Mouse (Mus musculus) forebrain, embryonic 15.5 days (tissue): ENCODE measurements at regions not wholly inside any gene's neighbourhood (a gene's known extent, or its start where the extent isn't known, plus 50 kb on each side); places are given as distances from the start of the nearest gene placed in this dataset.
"Not testable (repeated sequence)": the region's sequence is repeated elsewhere in the genome, so short reads cannot be mapped to it uniquely, and the experiment has no call there.

Source experiments
- ATAC-seq: fragments of 200-750 bp; cut with Nextera tagmentation; replicated peaks from 2 replicates; pipeline ENCODE4 v1.8.0; 2017; ENCODE audit warnings: mild to moderate bottlenecking, moderate TSS enrichment, moderate library complexity
- H3K27ac ChIP-seq: fragments of 300-500 bp; sonication (generic); replicated peaks from 2 replicates; pipeline ENCODE4 v1.5.1; 2015; ENCODE audit warnings: mild to moderate bottlenecking, inconsistent platforms
- H3K27me3 ChIP-seq: fragments of 300-500 bp; sonication (generic); 2 replicates; pipeline ENCODE4 v1.6.1; 2015; ENCODE audit warnings: inconsistent platforms
- H3K36me3 ChIP-seq: fragments of 300-500 bp; sonication (generic); 2 replicates; pipeline ENCODE4 v1.6.1; 2015; ENCODE audit warnings: mild to moderate bottlenecking, inconsistent platforms
- H3K4me1 ChIP-seq: fragments of 300-500 bp; sonication (generic); 2 replicates; pipeline ENCODE4 v1.6.1; 2015; ENCODE audit warnings: inconsistent platforms
- H3K4me2 ChIP-seq: fragments of 300-500 bp; sonication (generic); replicated peaks from 2 replicates; pipeline ENCODE4 v1.6.1; 2015; ENCODE audit warnings: mild to moderate bottlenecking, inconsistent platforms
- H3K4me3 ChIP-seq: fragments of 300-500 bp; sonication (generic); 2 replicates; pipeline ENCODE4 v1.5.1; 2015; ENCODE audit warnings: mild to moderate bottlenecking, inconsistent platforms
- H3K9ac ChIP-seq: fragments of 300-500 bp; sonication (generic); replicated peaks from 2 replicates; pipeline ENCODE4 v1.6.1; 2015; ENCODE audit warnings: mild to moderate bottlenecking, inconsistent platforms
- H3K9me3 ChIP-seq: fragments of 300-500 bp; sonication (generic); 2 replicates; pipeline ENCODE4 v1.6.1; 2016; ENCODE audit warnings: inconsistent platforms
- WGBS: fragments of 180-500 bp; shearing (Covaris S2); methylation state at CpG from one replicate; pipeline ENCODE4 v1.1.7; 2015; ENCODE audit warnings: mixed read lengths; 5-methylcytosine and 5-hydroxymethylcytosine counted together

DNA sequence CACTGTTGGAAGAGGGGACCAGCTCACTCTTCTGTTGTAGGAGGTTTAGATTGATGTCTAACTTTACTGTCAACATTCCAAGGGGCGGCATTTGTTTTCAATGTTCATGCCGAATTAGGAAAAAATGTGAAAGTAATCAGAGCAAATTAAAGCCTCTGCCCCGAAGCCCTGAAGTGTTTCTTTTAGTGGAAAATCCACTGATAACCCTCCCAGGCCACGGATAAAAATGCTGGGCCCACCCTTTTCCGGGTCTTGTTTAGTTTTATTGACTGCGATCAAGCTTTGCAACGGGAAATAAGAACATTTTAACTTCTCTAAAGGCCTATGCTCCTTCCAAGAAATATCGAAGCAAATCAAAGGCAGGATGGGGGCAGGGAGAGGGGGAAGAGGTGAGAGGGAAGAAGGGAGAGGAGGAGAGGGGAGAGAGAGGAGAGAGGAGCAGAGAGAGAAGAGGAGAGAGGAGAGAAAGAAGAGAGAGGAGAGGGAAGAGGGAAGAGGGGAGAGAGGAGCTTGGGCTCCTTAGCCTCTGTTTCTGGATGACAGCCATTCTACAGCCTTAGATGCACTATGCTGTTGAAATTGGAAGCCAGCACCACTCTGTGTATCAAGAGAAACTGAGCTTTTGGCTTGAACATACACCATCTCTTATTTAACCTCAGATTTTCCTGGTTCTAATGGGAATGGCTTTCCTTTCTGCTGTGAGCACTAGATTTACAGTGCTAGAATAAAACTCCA lies 140.3 kb upstream of the Palmd start:
- Histone ChIP-seq H3K4me2 (no peak overlapping the region), H3K9me3 (no peaks in the 10 kb centered on the region), H3K9ac (no peak overlapping the region), H3K36me3 (no peaks in the 10 kb centered on the region), H3K27ac (no peak overlapping the region), H3K4me3 (no peak overlapping the region), H3K4me1 (0 out of 2 replicates have a peak, but pooled peaks cover 6% of the 10 kb centered on the region), H3K27me3 (no peaks in the 10 kb centered on the region)
- 69% methylated on average over 8 of the region's 8 CpGs for WGBS
- no peak for ATAC-seq

DNA sequence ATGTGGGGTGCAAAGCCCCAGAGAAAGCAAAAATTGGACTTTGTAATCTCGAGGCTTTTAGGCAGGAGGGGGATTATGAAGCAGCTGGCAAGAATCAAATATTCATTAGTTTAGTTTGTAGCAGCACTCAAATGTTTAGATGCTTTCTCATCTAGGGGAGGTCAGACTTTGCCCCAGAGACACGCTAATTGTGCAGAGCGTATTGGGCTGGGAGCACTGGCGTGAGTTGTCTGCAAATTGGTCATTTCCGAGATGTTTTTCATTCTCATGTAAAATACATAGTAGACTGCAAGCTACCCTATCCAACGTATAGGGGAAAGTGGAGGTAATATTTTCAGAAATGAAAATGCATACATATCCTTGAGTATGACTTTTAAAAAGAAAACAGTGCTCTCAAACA lies 139.2 kb upstream of the Palmd start:
- no peaks in the 10 kb centered on the region for H3K36me3 ChIP-seq
- WGBS: 44% methylated on average over 6 of the region's 6 CpGs
- no peak overlapping the region for H3K27ac ChIP-seq
- no peak for ATAC-seq
- no peak overlapping the region for H3K9ac ChIP-seq
- H3K9me3 ChIP-seq: no peaks in the 10 kb centered on the region
- H3K4me2 ChIP-seq: no peak overlapping the region
- H3K4me1 ChIP-seq: 0 out of 2 replicates have a peak, but pooled peaks cover 6% of the 10 kb centered on the region
- H3K27me3 ChIP-seq: no peaks in the 10 kb centered on the region
- no peak overlapping the region for H3K4me3 ChIP-seq

DNA sequence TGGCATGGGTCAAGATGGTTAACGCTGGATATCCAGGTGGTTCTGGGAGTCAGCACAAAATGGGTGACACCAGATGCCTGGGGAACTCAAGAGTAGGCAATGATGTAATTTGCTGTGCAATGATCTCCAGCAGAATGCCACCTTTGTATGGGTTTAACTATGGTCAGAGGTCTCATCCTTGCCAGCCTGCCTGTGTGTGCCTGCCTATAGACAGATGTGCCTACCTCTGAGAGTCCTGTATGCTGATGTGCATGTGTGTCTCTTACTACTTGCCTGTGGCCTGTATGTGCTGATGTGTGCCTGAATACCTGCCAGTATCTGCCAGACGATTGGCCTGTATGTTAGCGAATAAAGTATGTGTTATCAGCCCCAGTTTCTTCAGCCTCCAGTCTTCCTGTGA lies 138.6 kb upstream of the Palmd start:
- no peak for ATAC-seq
- Histone ChIP-seq H3K4me3 (no peak overlapping the region), H3K27ac (no peak overlapping the region), H3K36me3 (no peaks in the 10 kb centered on the region), H3K4me1 (0 out of 2 replicates have a peak, but pooled peaks cover 6% of the 10 kb centered on the region), H3K9me3 (no peaks in the 10 kb centered on the region), H3K9ac (no peak overlapping the region), H3K27me3 (no peaks in the 10 kb centered on the region), H3K4me2 (no peak overlapping the region)
- WGBS: 80% methylated on average over 3 of the region's 3 CpGs

DNA sequence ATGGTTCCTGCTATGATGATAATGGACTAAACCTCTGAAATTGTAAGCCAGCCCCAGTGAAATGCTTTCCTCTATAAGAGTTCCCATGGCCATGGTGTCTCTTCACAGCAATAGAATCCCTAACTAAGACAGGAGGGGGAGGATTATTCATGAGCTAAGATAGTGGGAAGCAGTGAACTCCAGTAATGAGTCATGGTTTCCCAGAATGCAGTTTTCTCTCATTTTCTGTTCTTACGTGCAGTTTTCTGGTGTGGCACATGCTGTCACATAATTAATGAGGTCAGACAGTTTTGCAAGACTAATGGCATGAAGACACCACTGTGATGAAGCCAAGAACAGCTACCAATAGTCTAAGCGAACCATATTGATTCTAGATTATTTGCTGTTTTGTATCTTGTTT lies 118.9 kb upstream of the Palmd start:
- ATAC-seq: no peak
- H3K27ac ChIP-seq: no peak overlapping the region
- no peak overlapping the region for H3K4me2 ChIP-seq
- 55% methylated on average over 2 of the region's 2 CpGs for WGBS
- H3K4me1 ChIP-seq: no peaks in the 10 kb centered on the region
- no peak overlapping the region for H3K4me3 ChIP-seq
- no peaks in the 10 kb centered on the region for H3K9me3 ChIP-seq
- no peaks in the 10 kb centered on the region for H3K36me3 ChIP-seq
- H3K27me3 ChIP-seq: no peaks in the 10 kb centered on the region
- H3K9ac ChIP-seq: no peak overlapping the region

DNA sequence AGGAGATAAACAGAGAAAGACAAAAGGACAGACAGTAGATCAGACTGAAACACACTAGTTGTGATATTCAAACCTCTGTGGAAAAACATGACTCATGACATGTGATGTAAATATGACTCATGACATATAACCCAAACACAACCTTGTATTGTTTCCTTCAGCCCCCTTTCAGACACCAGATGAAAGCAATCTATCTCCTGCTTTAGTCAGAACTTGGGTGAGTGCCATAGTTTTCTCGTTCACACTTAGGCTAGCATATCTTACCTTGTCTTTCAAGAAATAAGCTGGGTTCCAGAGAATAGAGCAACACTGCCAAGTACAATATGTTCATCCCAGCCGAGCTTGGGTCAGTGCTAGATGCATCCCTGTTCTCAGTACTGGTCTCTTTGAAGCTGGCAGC lies 107.9 kb upstream of the Palmd start:
- no peak overlapping the region for H3K9ac ChIP-seq
- H3K27ac ChIP-seq: no peak overlapping the region
- H3K27me3 ChIP-seq: no peaks in the 10 kb centered on the region
- no peaks in the 10 kb centered on the region for H3K36me3 ChIP-seq
- no peaks in the 10 kb centered on the region for H3K4me1 ChIP-seq
- no peak for ATAC-seq
- no peaks in the 10 kb centered on the region for H3K9me3 ChIP-seq
- WGBS: 67% methylated on average over 2 of the region's 2 CpGs
- H3K4me2 ChIP-seq: no peak overlapping the region
- no peak overlapping the region for H3K4me3 ChIP-seq

DNA sequence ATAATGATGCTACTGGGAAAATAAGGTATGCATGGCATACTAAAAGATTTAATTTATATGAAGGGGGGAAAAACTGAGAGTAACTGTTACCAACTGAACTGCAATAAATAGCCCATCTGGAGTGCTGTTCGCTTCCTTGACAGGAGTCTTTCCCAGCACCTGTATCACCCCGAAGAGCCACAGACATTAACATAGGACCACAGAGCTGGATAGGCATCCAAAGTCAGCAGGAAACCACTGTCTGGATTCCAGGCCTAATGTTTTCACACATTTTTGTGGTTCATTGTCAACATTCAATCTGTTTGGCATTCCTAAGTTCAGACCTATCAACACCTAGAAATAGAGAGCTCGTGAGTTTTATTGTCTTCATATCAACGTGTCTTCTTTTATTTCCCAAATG lies 104.6 kb upstream of the Palmd start:
- H3K4me1 ChIP-seq: no peaks in the 10 kb centered on the region
- no peak for ATAC-seq
- H3K9me3 ChIP-seq: no peaks in the 10 kb centered on the region
- WGBS: 77% methylated on average over 4 of the region's 4 CpGs
- H3K4me3 ChIP-seq: no peak overlapping the region
- H3K27me3 ChIP-seq: no peaks in the 10 kb centered on the region
- no peak overlapping the region for H3K4me2 ChIP-seq
- H3K9ac ChIP-seq: no peak overlapping the region
- H3K27ac ChIP-seq: no peak overlapping the region
- no peaks in the 10 kb centered on the region for H3K36me3 ChIP-seq

DNA sequence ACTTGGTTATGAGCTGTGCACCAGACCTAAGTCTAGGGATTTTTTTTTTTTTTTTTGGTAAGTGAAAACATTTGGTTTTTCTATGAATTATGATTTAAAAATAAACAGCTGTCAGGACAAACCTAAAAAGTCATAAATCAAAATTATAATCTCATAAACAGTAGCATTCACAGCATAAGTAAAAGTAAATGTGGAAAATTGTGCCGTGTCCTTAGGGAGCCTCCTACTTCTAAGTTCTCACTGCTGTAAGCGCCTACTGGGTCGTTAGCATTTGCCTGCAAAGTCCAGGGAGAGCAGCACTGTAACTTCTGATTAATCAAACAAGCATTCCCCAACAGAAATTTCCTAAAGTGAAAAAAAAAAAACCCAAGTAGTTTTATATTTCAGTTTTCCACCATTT lies 104.2 kb upstream of the Palmd start:
- no peaks in the 10 kb centered on the region for H3K4me1 ChIP-seq
- H3K27me3 ChIP-seq: no peaks in the 10 kb centered on the region
- H3K9me3 ChIP-seq: no peaks in the 10 kb centered on the region
- no peak overlapping the region for H3K27ac ChIP-seq
- 85% methylated on average over 3 of the region's 3 CpGs for WGBS
- no peak overlapping the region for H3K9ac ChIP-seq
- H3K4me3 ChIP-seq: no peak overlapping the region
- no peak overlapping the region for H3K4me2 ChIP-seq
- ATAC-seq: no peak
- no peaks in the 10 kb centered on the region for H3K36me3 ChIP-seq

DNA sequence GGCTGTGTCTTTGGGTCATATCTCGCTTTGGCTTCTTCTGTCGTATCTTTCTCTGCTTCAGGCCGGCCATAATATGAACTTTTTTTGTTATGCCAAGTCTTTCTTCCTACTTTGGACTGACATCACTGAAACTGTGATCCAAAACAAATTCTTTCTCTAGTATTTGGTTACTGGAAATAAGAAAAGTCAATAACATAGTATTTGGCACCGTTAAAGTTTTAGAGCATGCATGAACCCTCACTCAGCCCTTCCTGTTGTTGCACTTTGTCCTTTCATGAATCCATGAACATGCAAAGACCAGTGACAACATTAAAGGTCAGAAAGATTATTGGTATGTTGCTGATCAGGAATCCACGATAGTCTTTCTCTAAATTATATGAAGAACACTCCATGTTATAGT lies 103.1 kb upstream of the Palmd start:
- H3K27me3 ChIP-seq: no peaks in the 10 kb centered on the region
- no peak for ATAC-seq
- no peak overlapping the region for H3K4me3 ChIP-seq
- H3K9ac ChIP-seq: no peak overlapping the region
- H3K36me3 ChIP-seq: no peaks in the 10 kb centered on the region
- no peak overlapping the region for H3K27ac ChIP-seq
- H3K4me1 ChIP-seq: no peaks in the 10 kb centered on the region
- no peak overlapping the region for H3K4me2 ChIP-seq
- H3K9me3 ChIP-seq: no peaks in the 10 kb centered on the region
- 95% methylated on average over 5 of the region's 5 CpGs for WGBS

DNA sequence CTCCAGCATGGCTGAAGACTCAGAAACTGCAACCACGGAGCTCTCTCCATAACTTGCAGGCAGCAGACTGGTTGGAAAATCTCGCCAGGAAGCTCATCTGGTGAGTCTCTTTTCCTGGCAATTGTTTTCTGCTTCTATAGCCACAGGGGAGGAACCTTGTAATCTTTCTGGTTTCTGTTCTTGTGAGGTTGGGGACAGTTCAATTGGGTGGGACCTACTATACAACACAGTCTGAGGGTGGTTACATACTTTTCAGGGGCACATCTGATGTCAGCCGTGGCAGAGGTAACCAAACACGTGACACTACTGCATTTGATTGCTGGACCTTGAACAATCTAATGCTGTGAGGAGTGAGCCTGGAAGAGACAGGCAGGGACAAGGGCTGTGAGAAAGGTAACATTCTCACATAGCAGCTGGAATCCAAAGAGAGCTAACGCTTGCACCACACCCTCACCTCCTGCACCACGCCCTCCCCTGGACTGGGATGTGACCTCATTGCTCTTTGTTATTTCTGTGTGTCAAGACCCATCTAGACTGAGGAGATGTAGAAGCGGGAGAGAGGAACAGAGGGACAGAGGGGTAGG lies 98.8 kb upstream of the Palmd start:
- no peaks in the 10 kb centered on the region for H3K36me3 ChIP-seq
- no peak for ATAC-seq
- no peaks in the 10 kb centered on the region for H3K4me1 ChIP-seq
- WGBS: 80% methylated on average over 7 of the region's 7 CpGs
- H3K9ac ChIP-seq: no peak overlapping the region
- H3K27ac ChIP-seq: no peak overlapping the region
- H3K9me3 ChIP-seq: no peaks in the 10 kb centered on the region
- H3K4me2 ChIP-seq: no peak overlapping the region
- H3K4me3 ChIP-seq: no peak overlapping the region
- no peaks in the 10 kb centered on the region for H3K27me3 ChIP-seq

DNA sequence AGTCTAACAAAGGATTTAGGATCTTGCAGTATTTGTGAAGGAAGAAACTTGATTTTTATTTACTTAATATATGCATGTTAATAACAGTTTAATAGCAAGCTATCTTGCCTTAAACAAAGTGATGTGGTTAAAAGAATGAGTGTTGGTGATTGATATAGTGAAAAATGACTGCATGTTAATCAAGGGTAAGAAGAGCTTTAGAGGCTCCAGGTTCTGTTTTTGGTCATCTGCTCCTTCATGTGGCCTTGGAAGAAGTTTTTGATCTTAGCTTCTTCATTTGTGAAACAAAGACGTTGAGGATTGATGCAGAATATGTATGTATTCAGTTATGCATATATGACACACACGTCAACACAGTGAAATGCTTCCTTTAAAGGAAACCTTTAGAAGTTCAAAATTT lies 97.1 kb upstream of the Palmd start:
- Histone ChIP-seq H3K27ac (no peak overlapping the region), H3K9me3 (no peaks in the 10 kb centered on the region), H3K9ac (no peak overlapping the region), H3K4me2 (no peak overlapping the region), H3K4me1 (no peaks in the 10 kb centered on the region), H3K36me3 (no peaks in the 10 kb centered on the region), H3K4me3 (no peak overlapping the region), H3K27me3 (no peaks in the 10 kb centered on the region)
- WGBS: 93% methylated on average over 2 of the region's 2 CpGs
- ATAC-seq: no peak

DNA sequence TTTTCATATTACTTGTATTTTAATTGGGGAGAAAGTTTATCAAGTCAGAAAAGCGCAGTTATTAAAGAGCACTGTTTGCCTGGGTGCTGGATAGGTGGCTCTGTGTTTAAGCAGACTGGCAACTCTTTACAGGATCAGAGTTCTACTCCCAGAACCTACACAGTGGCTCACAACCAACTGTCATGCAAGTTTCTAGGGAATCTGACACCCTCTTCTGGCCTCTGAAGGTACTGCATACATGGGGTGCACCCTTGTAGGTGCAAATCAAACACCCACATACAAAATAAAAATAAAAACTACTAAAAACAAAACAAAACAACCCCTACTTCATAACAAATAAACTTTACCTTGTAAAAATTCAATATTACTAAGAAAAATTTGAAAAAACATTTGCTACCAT lies 93.0 kb upstream of the Palmd start:
- Histone ChIP-seq H3K4me2 (no peak overlapping the region), H3K9ac (no peak overlapping the region), H3K36me3 (no peaks in the 10 kb centered on the region), H3K27ac (no peak overlapping the region), H3K9me3 (no peaks in the 10 kb centered on the region), H3K4me3 (no peak overlapping the region), H3K27me3 (no peaks in the 10 kb centered on the region), H3K4me1 (no peaks in the 10 kb centered on the region)
- no peak for ATAC-seq
- WGBS: 74% methylated on average over 1 of the region's 1 CpGs

DNA sequence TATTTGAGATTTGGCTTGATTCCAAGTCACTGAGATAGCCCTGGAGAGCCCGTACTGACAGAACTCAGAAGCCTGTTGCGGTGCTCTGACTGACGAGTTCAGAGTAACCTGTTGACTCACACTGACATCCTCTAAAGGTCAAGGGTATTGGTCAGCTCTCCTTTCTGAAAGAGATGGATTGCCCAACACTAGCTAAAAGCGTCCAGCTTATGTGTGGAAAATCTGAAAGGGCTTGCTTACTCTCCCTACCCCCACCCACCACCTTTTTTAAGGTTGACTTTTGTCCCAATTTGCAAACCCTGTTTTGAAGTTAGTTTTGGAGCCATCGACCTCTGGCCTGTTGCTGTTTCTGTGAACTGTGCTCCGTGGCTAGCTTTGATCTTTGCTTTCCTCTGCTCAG lies 92.4 kb upstream of the Palmd start:
- Histone ChIP-seq H3K27me3 (no peaks in the 10 kb centered on the region), H3K36me3 (no peaks in the 10 kb centered on the region), H3K4me1 (no peaks in the 10 kb centered on the region), H3K4me2 (no peak overlapping the region), H3K9me3 (no peaks in the 10 kb centered on the region), H3K4me3 (no peak overlapping the region), H3K9ac (no peak overlapping the region), H3K27ac (no peak overlapping the region)
- WGBS: 73% methylated on average over 6 of the region's 6 CpGs
- no peak for ATAC-seq

DNA sequence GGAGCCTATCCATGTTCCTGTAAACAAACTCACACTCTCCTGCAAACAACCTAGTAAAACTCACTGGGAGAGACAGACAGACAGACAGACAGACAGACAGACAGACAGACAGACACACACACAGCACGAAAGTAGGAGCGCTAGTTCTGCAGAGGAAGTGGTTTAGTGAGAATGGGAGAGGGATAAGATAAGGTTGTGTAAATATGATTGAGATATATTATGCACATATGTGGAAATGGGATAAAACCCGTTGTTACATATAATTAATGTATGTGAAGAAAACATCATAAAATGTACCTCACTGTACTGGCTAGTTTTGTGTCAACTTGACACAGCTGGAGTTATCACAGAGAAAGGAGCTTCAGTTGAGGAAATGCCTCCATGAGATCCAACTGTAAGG lies 85.9 kb upstream of the Palmd start:
- WGBS: 95% methylated on average over 3 of the region's 3 CpGs
- not testable (repeated sequence) for ATAC-seq, H3K9me3 ChIP-seq, H3K27ac ChIP-seq, H3K4me2 ChIP-seq, H3K27me3 ChIP-seq, H3K4me3 ChIP-seq, H3K36me3 ChIP-seq, H3K9ac ChIP-seq, H3K4me1 ChIP-seq
